Mouse (Mus musculus) monocyte, adult 2 months (primary cell): ENCODE measurements around the gene Gm6614.
"Not testable (repeated sequence)": the region's sequence is repeated elsewhere in the genome, so short reads cannot be mapped to it uniquely, and the experiment has no call there.

Experiments
- DNase-seq, 2 experiments: peaks; one replicate each; pipeline ENCODE4 v3.0.0; 2022; ENCODE audit warnings: low spot score in 2 of 2, low read depth in 1 of 2

The Gm6614 gene

GRCm38 (mm10) chr6:142011364-142011955, at the start of gene Gm6614:
Gm6614 (minus strand) TSS chr6:142011414.
- DNase-seq = no peak

- not testable (repeated sequence) for DNase-seq
Observed at GRCm38 (mm10) chr6:142058281-142058680, 47.1 kb upstream of the Gm6614 start.

- no peak for DNase-seq
Observed at GRCm38 (mm10) chr6:142047689-142048088, 36.5 kb upstream of the Gm6614 start.

GRCm38 (mm10) chr6:142045746-142046145, 34.5 kb upstream of the Gm6614 start:
- DNase-seq = no peak

GRCm38 (mm10) chr6:142041896-142042295, 30.7 kb upstream of the Gm6614 start:
- no peak for DNase-seq

GRCm38 (mm10) chr6:142040306-142041175, 29.3 kb upstream of the Gm6614 start:
- DNase-seq = no peak

GRCm38 (mm10) chr6:142035771-142036170, 24.6 kb upstream of the Gm6614 start:
- DNase-seq = no peak

GRCm38 (mm10) chr6:142021671-142022070, 10.5 kb upstream of the Gm6614 start:
- no peak for DNase-seq

- no peak for DNase-seq
Observed at GRCm38 (mm10) chr6:141986772-141987171, 24.4 kb downstream of the Gm6614 start.

- no peak for DNase-seq
Observed at GRCm38 (mm10) chr6:141984644-141985043, 26.6 kb downstream of the Gm6614 start.

GRCm38 (mm10) chr6:141962420-141962819, 48.8 kb downstream of the Gm6614 start:
- no peak for DNase-seq

GRCm38 (mm10) chr6:141961861-141962260, 49.4 kb downstream of the Gm6614 start:
- no peak for DNase-seq

- no peak for DNase-seq
Observed at GRCm38 (mm10) chr6:141960482-141960881, 50.7 kb downstream of the Gm6614 start.

GRCm38 (mm10) chr6:141946862-141947261, 64.4 kb downstream of the Gm6614 start, which contains the start of gene Slco1a1:
Slco1a1 (minus strand) TSS chr6:141946962.
- DNase-seq = no peak

GRCm38 (mm10) chr6:141940451-141940850, 70.8 kb downstream of the Gm6614 start:
- no peak for DNase-seq
